Mouse (Mus musculus) c-Kit-positive CD71-positive TER-119-positive erythroid progenitor cells, embryonic 14.5 days (primary cell): ENCODE measurements around the gene Znhit3.
"Not testable (repeated sequence)": the region's sequence is repeated elsewhere in the genome, so short reads cannot be mapped to it uniquely, and the experiment has no call there.

Experiments
- DNase-seq: peaks from one replicate; pipeline ENCODE4 v3.0.0-alpha.2; 2013; ENCODE audit warnings: low spot score

The Znhit3 gene

GRCm38 (mm10) chr11:84876020-84876419 is 40.1 kb downstream of the Znhit3 start:
- not testable (repeated sequence) for DNase-seq

DNA sequence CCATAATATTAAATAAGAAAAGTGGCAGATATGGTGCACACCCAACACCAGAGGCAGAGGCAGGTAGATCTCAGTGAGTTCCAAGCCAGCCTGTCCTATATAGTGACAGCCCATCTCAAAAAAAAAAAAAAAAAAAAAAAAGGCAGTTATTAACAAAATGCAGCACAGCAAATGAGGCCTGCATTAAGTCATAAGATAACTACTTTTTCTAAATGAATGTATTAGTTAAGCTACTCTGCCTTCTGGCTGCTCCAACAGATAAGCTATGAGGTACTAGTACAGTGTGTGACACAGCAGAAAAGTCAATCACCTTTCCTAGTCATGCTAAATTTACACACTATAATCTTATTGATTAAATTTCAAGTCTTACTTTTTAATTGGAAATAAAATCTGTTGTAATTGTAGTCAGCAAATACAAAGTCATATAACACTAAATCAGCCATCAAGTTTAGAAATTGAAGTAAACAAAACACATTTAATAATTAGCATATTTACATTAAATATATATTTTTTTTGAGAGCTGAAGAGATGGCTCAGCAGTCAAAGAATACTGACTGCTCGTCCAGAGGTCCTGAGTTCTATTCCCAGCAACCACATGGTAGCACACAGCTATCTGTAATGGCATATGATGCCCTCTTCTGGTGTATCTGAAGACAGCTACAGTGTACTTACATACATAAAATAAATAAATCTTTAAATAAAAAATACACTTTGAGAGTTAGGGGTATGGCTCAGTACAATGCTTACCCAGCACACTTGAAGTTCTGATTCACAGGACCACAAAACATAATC is 42.9 kb downstream of the Znhit3 start:
- DNase-seq: peak; percentile 74

GRCm38 (mm10) chr11:84871548-84872069 is 44.6 kb downstream of the Znhit3 start:
- DNase-seq: no peak

DNA sequence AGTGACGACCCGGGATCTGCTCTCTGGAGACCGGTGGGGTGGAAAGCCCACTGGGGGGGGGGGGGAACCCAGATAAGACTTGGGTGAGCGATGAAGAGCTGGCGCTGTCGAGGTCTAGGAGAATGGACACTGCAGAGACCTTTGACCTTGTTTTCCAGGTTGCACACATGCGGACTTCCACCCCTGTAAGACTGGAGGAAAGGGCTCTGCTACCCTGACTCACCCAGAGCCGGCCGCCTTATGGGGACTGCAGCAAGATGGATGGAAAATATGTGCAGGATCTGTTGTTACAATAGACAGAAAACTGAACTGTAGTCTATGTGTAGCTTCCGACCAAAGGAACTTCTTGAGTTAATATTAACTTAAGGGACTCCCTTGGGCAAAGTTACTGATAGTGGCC is 45.1 kb downstream of the Znhit3 start:
- peak; percentile 54 for DNase-seq

- DNase-seq: peak; percentile 87
Measured at GRCm38 (mm10) chr11:84870337-84871043, 45.7 kb downstream of the Znhit3 start, which contains the start of gene Ggnbp2. Gene Ggnbp2, minus strand, starts transcription at chr11:84870817.

DNA sequence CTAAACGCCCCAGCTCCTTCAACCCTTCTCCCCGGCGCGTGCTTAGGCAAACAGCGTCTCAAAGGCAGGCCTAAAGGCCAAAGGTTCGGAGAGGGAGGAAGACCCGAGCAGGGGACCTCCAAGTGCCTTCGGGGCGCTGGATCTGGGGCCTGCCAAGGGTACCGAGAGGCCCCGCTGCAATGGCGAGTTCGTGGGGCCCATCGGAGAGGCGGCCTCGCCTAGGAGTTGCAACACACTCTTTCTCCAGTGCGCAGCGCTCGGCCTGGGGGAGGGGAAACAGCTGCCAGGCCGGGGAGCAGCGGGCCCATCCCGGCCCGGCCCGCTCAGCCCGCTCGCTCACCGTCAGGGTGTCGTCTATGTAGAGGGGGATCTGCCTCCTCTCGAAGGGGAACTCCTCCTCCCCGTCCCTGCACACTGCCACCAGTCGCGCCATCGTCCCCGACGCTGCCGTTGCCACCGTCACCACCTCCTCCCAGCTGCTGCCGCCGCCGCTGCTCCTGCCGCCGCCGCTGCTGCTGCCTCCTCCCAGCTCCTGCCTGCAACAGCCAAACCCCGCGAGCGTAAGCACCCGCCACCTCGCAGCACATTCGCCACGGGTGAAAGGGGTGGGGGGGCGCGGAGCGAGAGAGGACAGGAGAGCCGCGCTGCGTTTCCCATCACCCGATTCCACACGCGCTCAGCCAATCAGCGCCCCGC is 46.5 kb downstream of the Znhit3 start:
- DNase-seq: peak; percentile 80

GRCm38 (mm10) chr11:84868786-84869259 is 47.3 kb downstream of the Znhit3 start:
- peak; percentile 47 for DNase-seq

GRCm38 (mm10) chr11:84867586-84867985 is 48.6 kb downstream of the Znhit3 start:
- no peak for DNase-seq

GRCm38 (mm10) chr11:84865268-84865667 is 50.9 kb downstream of the Znhit3 start:
- DNase-seq: no peak
